Mouse (Mus musculus) hindbrain, embryonic 10.5 days (tissue): ENCODE data around the gene Vsx1. TPM values are rescaled to one million over a fixed set of nuclear protein-coding genes. Genes with fewer than 3 reads are reported as not detected.

Experiments used
- DNase-seq: peaks from one replicate; pipeline ENCODE4 v3.0.0-alpha.2; 2017; ENCODE audit warnings: low spot score
- H3K27ac ChIP-seq: fragments of 300-500 bp; sonication (generic); 2 replicates; pipeline ENCODE4 v1.5.1; 2016; ENCODE audit warnings: mild to moderate bottlenecking, moderate library complexity
- H3K27me3 ChIP-seq: fragments of 300-500 bp; sonication (generic); 2 replicates; pipeline ENCODE4 v1.6.1; 2016; ENCODE audit warnings: mild to moderate bottlenecking; ENCODE audit not compliant: poor library complexity, insufficient read depth, severe bottlenecking
- H3K36me3 ChIP-seq: fragments of 300-500 bp; sonication (generic); 2 replicates; pipeline ENCODE4 v1.6.1; 2016; ENCODE audit warnings: mild to moderate bottlenecking, moderate library complexity
- H3K4me1 ChIP-seq: fragments of 300-500 bp; sonication (generic); replicated peaks from 2 replicates; pipeline ENCODE4 v1.6.1; 2016; ENCODE audit warnings: mild to moderate bottlenecking
- H3K4me3 ChIP-seq: fragments of 300-500 bp; sonication (generic); 2 replicates; pipeline ENCODE4 v1.5.1; 2016; ENCODE audit warnings: mild to moderate bottlenecking, moderate library complexity
- H3K9me3 ChIP-seq: fragments of 300-500 bp; sonication (generic); 2 replicates; pipeline ENCODE4 v1.6.1; 2016; ENCODE audit warnings: mild to moderate bottlenecking, moderate library complexity
- whole genome bisulfite sequencing: fragments of 180-500 bp; shearing (Covaris S2); methylation state at CpG from one replicate; pipeline ENCODE4 v1.1.7; 2016; 5-methylcytosine and 5-hydroxymethylcytosine counted together
- polyA plus RNA-seq: library from polyadenylated mRNA; unstranded; fragments of >200 nt; fragmentation: Nextera tagmentation; extraction: Ambion mirVana; gene quantifications from 2 replicates; pipeline ENCODE4 v1.2.1, GENCODE M21; 2016

Vsx1 gene
- polyA plus RNA-seq, 1 experiment from 2014 or later: 1.0 TPM

DNA sequence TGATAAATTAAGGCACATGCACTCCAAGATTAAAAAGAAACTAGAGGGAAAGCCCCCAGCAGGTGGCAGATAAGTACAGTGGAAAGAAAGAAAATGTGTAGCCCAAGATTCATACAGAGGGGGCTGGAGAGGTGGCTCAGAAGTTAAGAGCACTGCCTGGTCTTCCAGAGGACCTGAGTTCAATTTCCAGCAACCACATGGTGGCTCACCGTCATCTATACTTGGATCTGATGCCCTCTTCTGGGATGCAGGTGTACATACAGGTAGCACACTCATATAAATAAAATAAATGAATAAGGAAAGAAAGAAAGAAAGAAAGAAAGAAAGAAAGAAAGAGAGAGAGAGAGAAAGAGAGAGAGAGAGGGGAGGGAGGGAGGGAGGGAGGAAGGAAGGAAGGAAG lies 13.6 kb downstream of the Vsx1 start:
- H3K27me3 ChIP-seq: peaks cover 23% of the 10 kb centered on the region
- no peak overlapping the region for H3K27ac ChIP-seq
- H3K4me3 ChIP-seq: no peak overlapping the region
- H3K36me3 ChIP-seq: no peaks in the 10 kb centered on the region
- DNase-seq: no peak
- WGBS: 32% methylated on average over 1 of the region's 1 CpGs
- no peaks in the 10 kb centered on the region; the same call in 1 of the 2 replicates for H3K4me1 ChIP-seq
- H3K9me3 ChIP-seq: no peaks in the 10 kb centered on the region

- H3K27ac ChIP-seq: no peak overlapping the region
- H3K4me1 ChIP-seq: no peaks in the 10 kb centered on the region; the same call in 1 of the 2 replicates
- no peaks in the 10 kb centered on the region for H3K36me3 ChIP-seq
- H3K9me3 ChIP-seq: no peaks in the 10 kb centered on the region
- no peak overlapping the region for H3K4me3 ChIP-seq
- 8% methylated on average over 2 of the region's 2 CpGs for WGBS
- DNase-seq: peak; percentile 77
- peaks cover 29% of the 10 kb centered on the region for H3K27me3 ChIP-seq
These were observed 14.3 kb downstream of the Vsx1 start for GRCm38 (mm10) chr2:150674900-150675299.

- Histone ChIP-seq H3K4me3 (no peak overlapping the region), H3K36me3 (no peaks in the 10 kb centered on the region), H3K27ac (no peak overlapping the region), H3K9me3 (no peaks in the 10 kb centered on the region), H3K27me3 (peaks cover 37% of the 10 kb centered on the region), H3K4me1 (no peaks in the 10 kb centered on the region; the same call in 1 of the 2 replicates)
- DNase-seq: no peak
- 86% methylated on average over 11 of the region's 11 CpGs for WGBS
These were observed 15.2 kb downstream of the Vsx1 start for GRCm38 (mm10) chr2:150673929-150674328.

- H3K4me1 ChIP-seq: peaks cover 18% of the 10 kb centered on the region
- H3K9me3 ChIP-seq: no peaks in the 10 kb centered on the region
- no peak overlapping the region for H3K27ac ChIP-seq
- H3K36me3 ChIP-seq: no peaks in the 10 kb centered on the region
- no peak overlapping the region for H3K4me3 ChIP-seq
- no peak for DNase-seq
- H3K27me3 ChIP-seq: peaks cover 51% of the 10 kb centered on the region
- WGBS: 82% methylated on average over 8 of the region's 8 CpGs
These were observed 17.4 kb downstream of the Vsx1 start for GRCm38 (mm10) chr2:150671609-150672290.

DNA sequence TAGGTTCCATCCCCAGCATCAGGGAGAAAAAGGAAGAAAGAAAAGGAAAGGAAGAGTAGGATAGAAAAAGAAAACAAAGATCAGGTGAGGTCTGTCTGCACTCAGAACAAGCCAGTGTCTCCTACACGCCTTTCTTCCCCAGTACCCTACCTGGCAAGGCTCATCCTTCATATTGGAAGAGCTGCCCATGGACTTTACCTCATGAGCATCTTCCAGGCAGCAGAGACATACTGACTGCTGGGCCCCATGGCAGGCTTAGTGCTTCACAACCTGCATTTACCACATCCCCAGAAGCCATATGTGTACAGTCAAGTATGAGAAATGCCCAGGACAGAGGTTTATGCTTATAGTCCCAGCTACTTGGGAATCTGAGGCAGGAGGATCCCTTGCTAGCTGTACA lies 18.2 kb downstream of the Vsx1 start:
- no peaks in the 10 kb centered on the region for H3K36me3 ChIP-seq
- H3K9me3 ChIP-seq: no peaks in the 10 kb centered on the region
- H3K27me3 ChIP-seq: peaks cover 55% of the 10 kb centered on the region
- H3K27ac ChIP-seq: no peak overlapping the region
- no peak overlapping the region for H3K4me3 ChIP-seq
- WGBS: 90% methylated on average over 1 of the region's 1 CpGs
- no peak for DNase-seq
- H3K4me1 ChIP-seq: peaks cover 22% of the 10 kb centered on the region

GRCm38 (mm10) chr2:150669454-150670045 lies 19.6 kb downstream of the Vsx1 start:
- DNase-seq: no peak
- Histone ChIP-seq H3K9me3 (no peaks in the 10 kb centered on the region), H3K36me3 (no peaks in the 10 kb centered on the region), H3K4me3 (no peak overlapping the region), H3K4me1 (peaks cover 36% of the 10 kb centered on the region), H3K27me3 (peaks cover 63% of the 10 kb centered on the region), H3K27ac (no peak overlapping the region)
- WGBS: 88% methylated on average over 2 of the region's 2 CpGs

GRCm38 (mm10) chr2:150668956-150669355 lies 20.2 kb downstream of the Vsx1 start:
- WGBS: 84% methylated on average over 5 of the region's 5 CpGs
- no peak overlapping the region; the same call in 1 of the 2 replicates for H3K27ac ChIP-seq
- H3K27me3 ChIP-seq: peaks cover 60% of the 10 kb centered on the region
- no peak for DNase-seq
- H3K36me3 ChIP-seq: no peaks in the 10 kb centered on the region
- H3K4me1 ChIP-seq: peaks cover 37% of the 10 kb centered on the region
- H3K9me3 ChIP-seq: no peaks in the 10 kb centered on the region
- no peak overlapping the region for H3K4me3 ChIP-seq

- Histone ChIP-seq H3K4me3 (peak within 1 kb of the TSS; percentile 60), H3K4me1 (peaks cover 37% of the 10 kb centered on the region), H3K27ac (peak within 1 kb of the TSS; percentile 87), H3K27me3 (peaks cover 60% of the 10 kb centered on the region), H3K9me3 (no peaks in the 10 kb centered on the region), H3K36me3 (no peaks in the 10 kb centered on the region)
- DNase-seq: peak; percentile 64
- 3% methylated on average over 61 of the region's 61 CpGs for WGBS
These were observed 21.1 kb downstream of the Vsx1 start, which contains the start of gene Acss1 for GRCm38 (mm10) chr2:150667820-150668766. Acss1 (minus strand) TSS chr2:150668500.

GRCm38 (mm10) chr2:150667065-150667819 lies 21.9 kb downstream of the Vsx1 start:
- H3K27me3 ChIP-seq: peaks cover 57% of the 10 kb centered on the region

GRCm38 (mm10) chr2:150666723-150667064 lies 22.5 kb downstream of the Vsx1 start:
- Histone ChIP-seq H3K9me3 (no peaks in the 10 kb centered on the region), H3K27me3 (peaks cover 52% of the 10 kb centered on the region), H3K36me3 (no peaks in the 10 kb centered on the region), H3K4me1 (peaks cover 37% of the 10 kb centered on the region), H3K4me3 (peak overlapping the region; percentile 60), H3K27ac (peak overlapping the region; percentile 87)
- no peak for DNase-seq
- WGBS: 41% methylated on average over 7 of the region's 7 CpGs

More at GRCm38 (mm10) chr2:150667065-150667819, 21.9 kb downstream of the Vsx1 start:
- peak; percentile 25 for DNase-seq
- Histone ChIP-seq H3K9me3 (no peaks in the 10 kb centered on the region), H3K4me3 (peak overlapping the region; percentile 60), H3K27ac (peak overlapping the region; percentile 87), H3K36me3 (no peaks in the 10 kb centered on the region), H3K4me1 (peaks cover 37% of the 10 kb centered on the region)
- 3% methylated on average over 17 of the region's 17 CpGs for WGBS

DNA sequence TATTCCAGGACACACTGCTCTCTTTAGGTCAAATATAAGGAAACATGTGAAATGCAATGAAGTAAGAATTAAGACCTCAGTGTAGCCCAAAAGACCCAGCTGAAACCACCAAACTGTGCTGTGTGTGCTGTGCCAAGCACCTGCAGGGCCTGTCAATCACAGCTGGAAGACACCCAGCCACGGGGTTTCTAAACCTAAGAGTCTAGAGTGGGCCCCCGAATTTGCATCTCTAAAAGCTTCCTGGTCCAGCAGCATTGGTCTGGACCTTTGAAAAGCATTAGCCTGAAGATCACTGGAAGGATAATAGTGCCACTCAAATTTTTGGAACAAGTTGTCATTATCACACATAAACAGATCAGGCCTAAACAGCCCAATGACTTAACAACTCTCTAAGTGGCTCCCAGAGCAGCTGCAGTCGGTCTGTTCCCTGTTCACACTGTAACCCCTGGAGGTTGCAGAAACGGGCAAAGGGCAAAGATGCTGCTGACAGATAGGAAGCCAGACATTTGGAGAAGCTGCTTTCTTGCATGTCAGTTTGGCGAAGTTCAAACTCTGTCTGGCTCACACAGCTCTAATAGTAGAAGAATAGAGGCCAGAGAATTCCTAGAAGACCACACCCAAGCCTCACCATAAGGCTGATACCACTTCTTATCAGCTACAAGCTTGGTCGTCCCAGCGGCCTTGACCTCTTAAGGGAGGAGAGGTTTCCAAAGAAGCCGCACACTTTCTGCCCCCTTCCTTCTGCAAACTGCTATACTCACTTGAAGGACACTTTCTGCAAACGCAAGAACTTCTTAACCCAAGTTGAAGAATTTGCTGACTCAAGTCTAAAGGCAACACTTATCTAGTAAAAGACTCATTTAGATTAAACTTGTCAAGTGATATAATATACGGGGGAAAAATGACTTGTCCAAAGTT lies 23.4 kb downstream of the Vsx1 start:
- Histone ChIP-seq H3K36me3 (no peaks in the 10 kb centered on the region), H3K4me3 (0 out of 2 replicates have a peak overlapping the region, but pooled peaks have one; percentile 13), H3K27me3 (peaks cover 47% of the 10 kb centered on the region), H3K27ac (peak overlapping the region; percentile 64), H3K9me3 (no peaks in the 10 kb centered on the region), H3K4me1 (peaks cover 37% of the 10 kb centered on the region)
- 49% methylated on average over 10 of the region's 10 CpGs for WGBS
- peak; percentile 18 for DNase-seq
